Mouse (Mus musculus): ENCODE results near the gene Fam189b.
A peak's percentile ranks its signal among the peaks of the same experiment; 100 is the strongest.
"Not testable (repeated sequence)": the region's sequence is repeated elsewhere in the genome, so short reads cannot be mapped to it uniquely, and the experiment has no call there.

The Fam189b gene

GRCm38 (mm10) chr3:89183058-89183958, at the start of gene Fam189b:
Fam189b (plus strand) TSS chr3:89183143.
- DNase-seq, result peak; percentile 88

- no peak for DNase-seq
Observed at GRCm38 (mm10) chr3:89133752-89134151, 49.2 kb upstream of the Fam189b start.

GRCm38 (mm10) chr3:89135958-89136357, 47.0 kb upstream of the Fam189b start, which contains the start of gene Pklr:
Pklr (plus strand) TSS chr3:89136142.
- DNase-seq, result no peak

- peak; percentile 76 for DNase-seq
Observed at GRCm38 (mm10) chr3:89136365-89136764, 46.6 kb upstream of the Fam189b start.

GRCm38 (mm10) chr3:89144821-89145220, 38.1 kb upstream of the Fam189b start:
- DNase-seq, result no peak

GRCm38 (mm10) chr3:89145566-89145965, 37.4 kb upstream of the Fam189b start:
- DNase-seq, result no peak

GRCm38 (mm10) chr3:89147101-89147978, 35.6 kb upstream of the Fam189b start:
- no peak for DNase-seq

- no peak for DNase-seq
Observed at GRCm38 (mm10) chr3:89147979-89148311, 35.0 kb upstream of the Fam189b start.

- no peak for DNase-seq
Observed at GRCm38 (mm10) chr3:89148567-89148966, 34.4 kb upstream of the Fam189b start.

GRCm38 (mm10) chr3:89152084-89152835, 30.7 kb upstream of the Fam189b start:
- DNase-seq, result no peak

- DNase-seq, result no peak
Observed at GRCm38 (mm10) chr3:89156951-89157350, 26.0 kb upstream of the Fam189b start.

GRCm38 (mm10) chr3:89158651-89159050, 24.3 kb upstream of the Fam189b start:
- DNase-seq, result no peak

GRCm38 (mm10) chr3:89159211-89159610, 23.7 kb upstream of the Fam189b start:
- peak; percentile 68 for DNase-seq

- DNase-seq, result peak; percentile 95
Observed at GRCm38 (mm10) chr3:89159616-89160344, 23.2 kb upstream of the Fam189b start, which contains the start of gene Hcn3. Hcn3 (minus strand) TSS chr3:89160196.

- not testable (repeated sequence) for DNase-seq
Observed at GRCm38 (mm10) chr3:89161207-89161606, 21.7 kb upstream of the Fam189b start.

- DNase-seq, result peak; percentile 7
Observed at GRCm38 (mm10) chr3:89161786-89162185, 21.2 kb upstream of the Fam189b start.

- no peak for DNase-seq
Observed at GRCm38 (mm10) chr3:89163123-89163522, 19.8 kb upstream of the Fam189b start.

- peak; percentile 36 for DNase-seq
Observed at GRCm38 (mm10) chr3:89163643-89164245, 19.2 kb upstream of the Fam189b start.

GRCm38 (mm10) chr3:89164506-89165267, 18.3 kb upstream of the Fam189b start, which contains the start of gene Clk2:
Clk2 (plus strand) TSS chr3:89164795.
- peak; percentile 96 for DNase-seq

GRCm38 (mm10) chr3:89165268-89165870, 17.6 kb upstream of the Fam189b start:
- no peak for DNase-seq

All from thymus, postnatal 4 days (tissue).